Mouse (Mus musculus): Measurements from ENCODE around the gene Lrp2. TPM values are rescaled to one million over a fixed set of nuclear protein-coding genes. Genes with fewer than 3 reads are reported as not detected.

Gene Lrp2
- polyA plus RNA-seq, 1 experiment from 2014 or later: 0.84 TPM

DNA sequence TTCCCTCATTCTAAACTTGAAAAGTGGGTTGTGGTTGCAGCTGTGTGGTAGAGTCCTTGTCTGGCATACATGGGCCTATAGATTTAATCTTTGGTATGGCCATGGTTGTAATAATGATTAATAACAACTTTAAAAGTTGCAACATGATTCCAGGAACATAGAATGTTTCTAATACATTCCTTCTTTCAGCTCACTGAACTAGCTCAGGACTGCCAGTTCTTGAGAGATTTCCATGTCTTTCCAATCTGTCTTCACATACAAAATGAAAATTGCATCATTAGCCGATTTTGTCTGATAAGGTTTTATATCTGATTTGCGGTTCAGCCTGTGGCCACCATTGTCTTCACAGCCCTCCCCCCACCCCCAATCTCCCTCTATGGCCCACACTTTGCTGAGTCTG is 5.8 kb downstream of the Lrp2 start:
- no peak overlapping the region for H3K9ac ChIP-seq (replicated peaks; ENCODE audit: low read depth, low read length)
- no peak for ATAC-seq (ENCODE audit: insufficient number of reproducible peaks, insufficient read depth, low FRiP score, low read depth)
- no peak overlapping the region for H3K4me3 ChIP-seq (ENCODE audit: low read depth, low read length)
- 0 out of 2 replicates have a peak, but pooled peaks cover under 1% of the 10 kb centered on the region for H3K27me3 ChIP-seq (ENCODE audit: control insufficient read depth, insufficient read depth, low read length)
- no peaks in the 10 kb centered on the region for H3K9me3 ChIP-seq (ENCODE audit: control insufficient read depth, low read depth, low read length)
- no peak overlapping the region for H3K27ac ChIP-seq (ENCODE audit: low read length)
- no peak overlapping the region for H3K4me2 ChIP-seq (replicated peaks; ENCODE audit: low read depth, low read length)
- no peaks in the 10 kb centered on the region for H3K36me3 ChIP-seq (ENCODE audit: control insufficient read depth, insufficient read depth, low read length)
- H3K4me1 ChIP-seq (ENCODE audit: control insufficient read depth, insufficient read depth, low read length): no peaks in the 10 kb centered on the region
- 85% methylated on average over 2 of the region's 2 CpGs for WGBS

DNA sequence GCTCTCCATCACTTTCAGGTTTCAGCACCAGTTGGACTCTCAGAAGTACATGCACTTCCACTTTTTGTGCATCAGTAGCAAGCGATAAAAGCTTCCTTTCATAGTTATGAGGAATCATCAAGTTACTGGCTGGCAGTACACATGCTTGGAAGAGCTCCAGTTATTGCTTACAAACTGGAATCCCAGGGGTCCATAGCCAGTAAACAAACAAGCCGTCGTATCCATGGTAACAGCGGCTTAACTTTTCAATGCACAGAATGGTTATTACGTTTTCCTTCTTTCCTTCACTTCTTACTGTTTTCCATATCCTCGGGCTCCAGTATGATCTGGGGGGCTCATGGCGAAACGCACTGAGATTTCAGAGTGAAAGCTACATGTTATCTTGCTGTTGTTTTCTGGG is 7.7 kb downstream of the Lrp2 start:
- no peaks in the 10 kb centered on the region for H3K36me3 ChIP-seq (ENCODE audit: control insufficient read depth, insufficient read depth, low read length)
- H3K4me1 ChIP-seq (ENCODE audit: control insufficient read depth, insufficient read depth, low read length): no peaks in the 10 kb centered on the region
- no peak overlapping the region for H3K27ac ChIP-seq (ENCODE audit: low read length)
- no peak overlapping the region for H3K4me2 ChIP-seq (replicated peaks; ENCODE audit: low read depth, low read length)
- 91% methylated on average over 8 of the region's 8 CpGs for WGBS
- H3K9ac ChIP-seq (replicated peaks; ENCODE audit: low read depth, low read length): no peak overlapping the region
- H3K9me3 ChIP-seq (ENCODE audit: control insufficient read depth, low read depth, low read length): no peaks in the 10 kb centered on the region
- ATAC-seq (ENCODE audit: insufficient number of reproducible peaks, insufficient read depth, low FRiP score, low read depth): no peak
- no peak overlapping the region for H3K4me3 ChIP-seq (ENCODE audit: low read depth, low read length)
- no peaks in the 10 kb centered on the region for H3K27me3 ChIP-seq (ENCODE audit: control insufficient read depth, insufficient read depth, low read length)

DNA sequence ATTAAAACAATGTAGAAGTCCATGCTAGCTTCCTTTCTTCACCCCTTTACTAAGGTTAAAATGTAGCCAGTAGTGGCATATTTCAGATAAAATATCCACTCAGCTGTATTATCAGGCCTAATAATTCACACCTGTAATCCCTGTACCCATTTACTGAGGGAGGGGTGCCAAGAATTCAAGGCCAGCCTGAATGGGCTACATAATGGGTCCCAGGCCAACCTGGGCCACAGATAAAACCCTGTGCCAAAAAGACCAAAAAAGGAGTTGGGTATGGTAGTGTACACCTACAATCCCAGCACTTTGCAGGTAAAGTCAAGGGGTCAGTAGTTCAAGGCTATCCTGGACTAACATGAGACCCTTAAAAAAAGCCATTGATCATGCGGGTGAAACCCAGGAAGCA is 9.3 kb downstream of the Lrp2 start:
- Histone ChIP-seq H3K36me3 (ENCODE audit: control insufficient read depth, insufficient read depth, low read length) (no peaks in the 10 kb centered on the region), H3K4me3 (ENCODE audit: low read depth, low read length) (no peak overlapping the region), H3K9me3 (ENCODE audit: control insufficient read depth, low read depth, low read length) (no peaks in the 10 kb centered on the region), H3K27me3 (ENCODE audit: control insufficient read depth, insufficient read depth, low read length) (no peaks in the 10 kb centered on the region), H3K4me2 (replicated peaks; ENCODE audit: low read depth, low read length) (no peak overlapping the region), H3K4me1 (ENCODE audit: control insufficient read depth, insufficient read depth, low read length) (no peaks in the 10 kb centered on the region), H3K9ac (replicated peaks; ENCODE audit: low read depth, low read length) (no peak overlapping the region), H3K27ac (ENCODE audit: low read length) (no peak overlapping the region)
- ATAC-seq (ENCODE audit: insufficient number of reproducible peaks, insufficient read depth, low FRiP score, low read depth): no peak
- 100% methylated on average over 1 of the region's 1 CpGs for WGBS

DNA sequence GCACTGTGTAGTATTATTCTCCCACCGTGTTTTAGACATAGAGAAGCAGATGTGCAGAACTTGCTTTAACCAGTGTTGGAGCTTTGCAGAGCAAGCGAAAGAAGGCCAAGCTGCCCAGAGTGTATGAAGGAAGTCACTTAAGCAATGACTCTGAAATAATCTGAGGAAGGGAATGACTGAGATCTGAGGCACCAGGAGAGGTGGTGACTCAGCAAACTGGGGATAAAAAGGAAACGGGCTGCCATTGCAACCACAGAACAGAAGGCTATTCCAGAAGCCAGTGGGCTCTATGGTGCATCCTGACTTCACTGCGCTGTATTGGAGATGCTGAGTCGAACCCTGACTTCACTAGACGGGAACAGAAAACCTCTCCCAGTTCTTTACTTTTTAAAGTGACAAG is 10.9 kb downstream of the Lrp2 start:
- H3K36me3 ChIP-seq (ENCODE audit: control insufficient read depth, insufficient read depth, low read length): no peaks in the 10 kb centered on the region
- no peaks in the 10 kb centered on the region for H3K27me3 ChIP-seq (ENCODE audit: control insufficient read depth, insufficient read depth, low read length)
- H3K4me3 ChIP-seq (ENCODE audit: low read depth, low read length): no peak overlapping the region
- H3K9ac ChIP-seq (replicated peaks; ENCODE audit: low read depth, low read length): no peak overlapping the region
- no peak overlapping the region for H3K27ac ChIP-seq (ENCODE audit: low read length)
- no peak for ATAC-seq (ENCODE audit: insufficient number of reproducible peaks, insufficient read depth, low FRiP score, low read depth)
- no peaks in the 10 kb centered on the region for H3K4me1 ChIP-seq (ENCODE audit: control insufficient read depth, insufficient read depth, low read length)
- no peak overlapping the region for H3K4me2 ChIP-seq (replicated peaks; ENCODE audit: low read depth, low read length)
- H3K9me3 ChIP-seq (ENCODE audit: control insufficient read depth, low read depth, low read length): no peaks in the 10 kb centered on the region
- WGBS: 74% methylated on average over 6 of the region's 6 CpGs

DNA sequence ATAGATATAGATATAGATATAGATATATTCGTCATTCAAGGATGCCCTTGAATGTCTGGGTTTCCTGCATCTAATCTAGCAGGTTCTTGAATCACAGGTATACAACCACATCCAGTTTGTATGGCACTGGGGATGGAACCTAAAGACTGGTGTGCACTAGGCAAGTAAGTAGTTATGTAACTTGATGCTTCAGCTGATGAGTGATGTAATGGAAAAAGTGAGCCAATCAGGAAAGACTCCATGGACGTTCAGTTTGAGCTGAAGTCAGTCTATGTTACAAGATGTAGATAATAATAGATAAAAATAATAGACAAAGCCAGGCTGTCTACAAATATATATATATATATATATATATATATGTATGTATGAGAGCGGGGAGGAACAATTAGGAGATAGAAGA is 11.6 kb downstream of the Lrp2 start:
- Histone ChIP-seq H3K4me2 (replicated peaks; ENCODE audit: low read depth, low read length) (no peak overlapping the region), H3K9me3 (ENCODE audit: control insufficient read depth, low read depth, low read length) (no peaks in the 10 kb centered on the region), H3K27me3 (ENCODE audit: control insufficient read depth, insufficient read depth, low read length) (no peaks in the 10 kb centered on the region), H3K27ac (ENCODE audit: low read length) (no peak overlapping the region), H3K36me3 (ENCODE audit: control insufficient read depth, insufficient read depth, low read length) (no peaks in the 10 kb centered on the region), H3K4me3 (ENCODE audit: low read depth, low read length) (no peak overlapping the region), H3K9ac (replicated peaks; ENCODE audit: low read depth, low read length) (no peak overlapping the region), H3K4me1 (ENCODE audit: control insufficient read depth, insufficient read depth, low read length) (no peaks in the 10 kb centered on the region)
- ATAC-seq (ENCODE audit: insufficient number of reproducible peaks, insufficient read depth, low FRiP score, low read depth): no peak
- 74% methylated on average over 3 of the region's 3 CpGs for WGBS

DNA sequence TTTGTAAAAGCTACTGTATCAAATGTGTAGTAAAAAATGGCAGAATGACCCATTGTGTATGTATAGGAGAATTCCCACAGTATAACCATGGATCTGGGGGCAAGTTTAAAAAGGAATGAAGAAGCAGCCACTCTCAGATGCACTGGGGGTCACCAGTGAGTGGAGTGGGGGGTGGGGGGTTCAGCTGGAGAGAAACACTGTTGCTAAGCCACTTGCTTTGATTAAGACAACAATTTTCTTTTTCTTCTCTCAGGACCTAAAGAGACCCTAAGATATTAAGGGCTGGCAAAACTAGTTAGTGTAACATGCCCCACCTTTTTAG is 12.2 kb downstream of the Lrp2 start:
- no peak for ATAC-seq (ENCODE audit: insufficient number of reproducible peaks, insufficient read depth, low FRiP score, low read depth)
- H3K27me3 ChIP-seq (ENCODE audit: control insufficient read depth, insufficient read depth, low read length): no peaks in the 10 kb centered on the region
- no peak overlapping the region for H3K4me3 ChIP-seq (ENCODE audit: low read depth, low read length)
- no peak overlapping the region for H3K27ac ChIP-seq (ENCODE audit: low read length)
- H3K9me3 ChIP-seq (ENCODE audit: control insufficient read depth, low read depth, low read length): no peaks in the 10 kb centered on the region
- no peak overlapping the region for H3K4me2 ChIP-seq (replicated peaks; ENCODE audit: low read depth, low read length)
- H3K36me3 ChIP-seq (ENCODE audit: control insufficient read depth, insufficient read depth, low read length): no peaks in the 10 kb centered on the region
- H3K9ac ChIP-seq (replicated peaks; ENCODE audit: low read depth, low read length): no peak overlapping the region
- H3K4me1 ChIP-seq (ENCODE audit: control insufficient read depth, insufficient read depth, low read length): no peaks in the 10 kb centered on the region

DNA sequence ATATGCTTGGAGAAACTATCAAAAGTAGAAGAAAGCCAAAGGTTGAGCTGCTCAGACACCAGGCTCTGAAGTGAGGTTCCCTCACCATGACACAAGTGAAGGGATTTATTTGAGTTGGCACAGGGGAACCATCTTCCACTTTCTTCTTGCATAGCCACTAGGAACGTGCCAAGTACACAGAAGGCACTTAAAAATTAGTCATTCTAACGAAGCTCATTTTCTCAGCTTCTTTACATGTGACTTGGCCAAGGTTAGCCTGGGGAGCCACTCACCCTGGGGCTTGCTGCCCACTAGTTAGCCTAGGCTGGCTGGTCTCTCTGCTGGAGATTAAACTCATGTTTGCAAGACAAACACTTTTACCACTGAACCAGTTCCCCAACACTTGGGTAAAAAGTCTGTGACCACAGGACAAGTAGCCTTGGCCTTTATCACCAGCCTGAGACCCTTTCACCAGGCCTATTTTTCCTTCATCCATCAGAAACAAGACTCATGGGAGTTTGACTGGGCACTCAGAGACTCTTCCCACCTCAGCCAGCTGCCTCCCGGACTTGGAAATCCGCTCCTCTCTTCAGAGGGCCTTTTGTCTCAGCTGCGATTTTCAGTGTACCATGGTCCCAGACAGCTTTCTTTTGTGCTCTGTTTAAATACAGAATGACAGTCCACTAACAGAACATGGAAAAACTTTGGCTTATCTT is 12.7 kb downstream of the Lrp2 start:
- WGBS: 78% methylated on average over 5 of the region's 5 CpGs
- Histone ChIP-seq H3K9ac (replicated peaks; ENCODE audit: low read depth, low read length) (no peak overlapping the region), H3K9me3 (ENCODE audit: control insufficient read depth, low read depth, low read length) (no peaks in the 10 kb centered on the region), H3K4me2 (replicated peaks; ENCODE audit: low read depth, low read length) (no peak overlapping the region), H3K4me1 (ENCODE audit: control insufficient read depth, insufficient read depth, low read length) (no peaks in the 10 kb centered on the region), H3K27ac (ENCODE audit: low read length) (no peak overlapping the region), H3K36me3 (ENCODE audit: control insufficient read depth, insufficient read depth, low read length) (no peaks in the 10 kb centered on the region), H3K4me3 (ENCODE audit: low read depth, low read length) (no peak overlapping the region), H3K27me3 (ENCODE audit: control insufficient read depth, insufficient read depth, low read length) (no peaks in the 10 kb centered on the region)
- ATAC-seq (ENCODE audit: insufficient number of reproducible peaks, insufficient read depth, low FRiP score, low read depth): no peak

DNA sequence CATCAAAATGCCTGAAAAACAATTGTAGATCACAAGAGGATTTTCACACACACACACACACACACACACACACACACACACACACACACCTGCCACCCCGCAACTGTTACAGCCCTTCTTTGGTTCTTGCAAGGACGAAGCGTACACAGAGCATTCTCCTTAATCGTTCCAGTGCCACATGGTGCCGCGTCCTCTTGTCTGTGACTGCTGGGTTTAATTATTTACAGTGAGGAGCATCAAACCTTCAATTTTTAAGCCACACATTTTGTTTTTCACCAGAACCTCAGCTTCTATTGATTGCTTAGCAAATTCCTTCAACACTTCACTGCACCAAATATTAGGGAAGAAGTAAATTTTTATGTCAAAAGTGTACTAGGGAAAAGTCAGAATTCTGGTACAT is 15.3 kb downstream of the Lrp2 start:
- WGBS: 72% methylated on average over 6 of the region's 6 CpGs
- Histone ChIP-seq H3K4me2 (replicated peaks; ENCODE audit: low read depth, low read length) (no peak overlapping the region), H3K9me3 (ENCODE audit: control insufficient read depth, low read depth, low read length) (no peaks in the 10 kb centered on the region), H3K4me3 (ENCODE audit: low read depth, low read length) (no peak overlapping the region), H3K36me3 (ENCODE audit: control insufficient read depth, insufficient read depth, low read length) (no peaks in the 10 kb centered on the region), H3K9ac (replicated peaks; ENCODE audit: low read depth, low read length) (no peak overlapping the region), H3K4me1 (ENCODE audit: control insufficient read depth, insufficient read depth, low read length) (no peaks in the 10 kb centered on the region), H3K27ac (ENCODE audit: low read length) (no peak overlapping the region), H3K27me3 (ENCODE audit: control insufficient read depth, insufficient read depth, low read length) (no peaks in the 10 kb centered on the region)
- ATAC-seq (ENCODE audit: insufficient number of reproducible peaks, insufficient read depth, low FRiP score, low read depth): no peak

DNA sequence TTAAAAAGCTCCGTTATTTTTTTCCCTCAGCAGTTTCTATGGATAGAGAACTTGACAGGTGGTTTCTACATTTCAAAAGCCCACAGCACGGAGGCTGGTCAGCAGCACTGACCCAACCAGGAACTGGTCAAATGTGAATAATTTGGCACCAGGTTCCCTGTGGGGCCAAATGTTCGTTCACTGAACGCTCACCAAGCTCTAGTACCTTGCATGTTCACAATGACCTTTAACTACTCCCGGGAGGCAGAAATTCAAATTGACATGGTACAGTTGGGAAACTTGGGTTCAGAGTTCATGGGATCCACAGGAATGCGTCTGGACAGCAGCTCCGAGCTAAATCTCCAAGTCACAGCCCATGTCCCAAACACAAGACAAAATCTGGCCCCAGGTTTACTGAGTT is 19.6 kb downstream of the Lrp2 start:
- no peak for ATAC-seq (ENCODE audit: insufficient number of reproducible peaks, insufficient read depth, low FRiP score, low read depth)
- no peak overlapping the region for H3K4me2 ChIP-seq (replicated peaks; ENCODE audit: low read depth, low read length)
- H3K36me3 ChIP-seq (ENCODE audit: control insufficient read depth, insufficient read depth, low read length): no peaks in the 10 kb centered on the region
- no peaks in the 10 kb centered on the region for H3K9me3 ChIP-seq (ENCODE audit: control insufficient read depth, low read depth, low read length)
- no peaks in the 10 kb centered on the region for H3K4me1 ChIP-seq (ENCODE audit: control insufficient read depth, insufficient read depth, low read length)
- H3K27ac ChIP-seq (ENCODE audit: low read length): no peak overlapping the region
- 73% methylated on average over 7 of the region's 7 CpGs for WGBS
- H3K4me3 ChIP-seq (ENCODE audit: low read depth, low read length): no peak overlapping the region
- H3K9ac ChIP-seq (replicated peaks; ENCODE audit: low read depth, low read length): no peak overlapping the region
- no peaks in the 10 kb centered on the region for H3K27me3 ChIP-seq (ENCODE audit: control insufficient read depth, insufficient read depth, low read length)
